Mouse (Mus musculus) brain, embryonic 14.5 days (tissue): ENCODE data around the gene Cox8b. TPM values are rescaled to one million over a fixed set of nuclear protein-coding genes. Genes with fewer than 3 reads are reported as not detected.

Experiments used
- DNase-seq: peaks from one replicate; pipeline ENCODE4 v3.0.0-alpha.2; 2011; ENCODE audit warnings: low read depth
- CTCF ChIP-seq: fragments of 200-500 bp; IDR thresholded peaks from 2 replicates; pipeline ENCODE4 v1.5.1; 2012; ENCODE audit warnings: inconsistent platforms, mild to moderate bottlenecking, moderate library complexity, borderline replicate concordance; ENCODE audit not compliant: insufficient read depth, insufficient read length; ENCODE audit errors: extremely low read depth
- POLR2A ChIP-seq: fragments of 200-500 bp; IDR thresholded peaks from 2 replicates; pipeline ENCODE4 v1.6.1; 2012; ENCODE audit warnings: mild to moderate bottlenecking, inconsistent platforms, borderline replicate concordance; ENCODE audit not compliant: poor library complexity, insufficient read depth, insufficient read length, severe bottlenecking; ENCODE audit errors: extremely low read depth
- polyA plus RNA-seq: library from polyadenylated mRNA; depleted of rRNA; stranded (reverse); fragments of >200 nt; gene quantifications from 2 replicates; pipeline ENCODE4 v1.2.3, GENCODE M21; 2012; rRNA removed

Gene Cox8b
- polyA plus RNA-seq: not detected in 2 replicates

DNA sequence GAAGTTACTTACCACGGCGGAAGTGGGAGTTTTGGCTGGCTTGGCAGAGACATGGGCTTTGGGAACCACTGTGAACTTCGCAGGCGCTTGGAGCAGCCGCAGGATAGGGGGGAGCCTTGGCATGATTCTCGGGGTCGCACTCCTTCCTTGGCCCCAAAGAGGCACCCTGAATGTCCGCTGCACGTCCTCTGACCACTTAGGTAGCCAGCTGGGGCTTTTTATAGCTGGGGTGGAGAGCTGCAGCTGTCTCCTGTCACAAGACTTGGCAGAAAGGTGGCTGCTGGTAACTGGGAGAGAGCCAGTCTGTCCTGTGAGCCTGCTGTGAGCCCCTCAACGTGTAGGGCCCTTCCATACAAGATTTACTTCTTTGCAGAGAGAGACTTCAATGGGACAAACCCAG is at the start of gene Cox8b:
TSS of gene Cox8b (minus strand) at position 227 of the 400 bp plus-strand sequence.
- no peak for DNase-seq
- TF ChIP-seq POLR2A (no peak), CTCF (no peak)

DNA sequence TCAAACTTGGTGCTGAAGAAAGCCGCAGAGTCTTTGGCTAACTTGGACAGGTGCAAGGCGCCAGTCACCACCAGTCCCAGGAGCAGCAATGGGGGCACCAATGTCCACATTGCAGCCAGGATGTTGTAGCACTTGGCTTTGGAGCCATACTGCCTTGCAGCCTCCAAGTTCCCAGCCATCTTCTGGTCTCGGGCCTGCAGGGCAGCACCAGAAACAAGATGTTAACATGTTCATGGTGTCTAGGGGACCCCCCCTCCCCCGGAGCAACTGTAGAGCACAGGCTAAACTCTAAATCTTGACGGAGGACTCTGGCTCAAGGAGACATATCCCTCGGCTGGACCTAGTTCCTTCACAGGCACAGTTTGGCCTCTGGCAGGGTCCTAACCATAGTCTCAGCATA is 49.0 kb upstream of the Cox8b start:
- DNase-seq: no peak
- TF ChIP-seq CTCF (no peak), POLR2A (no peak)

DNA sequence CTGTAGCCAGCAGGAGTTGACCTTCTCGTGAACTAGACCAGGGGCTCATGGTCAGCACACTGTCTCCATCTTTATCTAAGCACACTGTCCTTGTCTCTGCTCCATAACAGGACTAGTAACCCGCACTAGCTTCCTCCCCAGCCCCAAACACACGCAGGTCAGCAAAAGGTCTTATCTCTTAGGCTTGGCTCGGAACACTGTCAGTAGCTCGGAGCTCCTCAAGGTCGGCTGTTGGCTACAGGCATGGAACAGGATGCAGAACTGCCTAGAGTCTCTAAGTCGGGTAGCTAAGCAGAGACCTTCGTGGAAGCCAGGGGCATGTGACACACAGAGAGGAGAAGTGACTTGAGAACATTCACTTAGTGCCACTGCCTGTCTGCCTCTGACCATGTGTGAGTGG is 47.9 kb upstream of the Cox8b start:
- no peak for TF ChIP-seq POLR2A
- no peak for TF ChIP-seq CTCF
- DNase-seq: no peak

DNA sequence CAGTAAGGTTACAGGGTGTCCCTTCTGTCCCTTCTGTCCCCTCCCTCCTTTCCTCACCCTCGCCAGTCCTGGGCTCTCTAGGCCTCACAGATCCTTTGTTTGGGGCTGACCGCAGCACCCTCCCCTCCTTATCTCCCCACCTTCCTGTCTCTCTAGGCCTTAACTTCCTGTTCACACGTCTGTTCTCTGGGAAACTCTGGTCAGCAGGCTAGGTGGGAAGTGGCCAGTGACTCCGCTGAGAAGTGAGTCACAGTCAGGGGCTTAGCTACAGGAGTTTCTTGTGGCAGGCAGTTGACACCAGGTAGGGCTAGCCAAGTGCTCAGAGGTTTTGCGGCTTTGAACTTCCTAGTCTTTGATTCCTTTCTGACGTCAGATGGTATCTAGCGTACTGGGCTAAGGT is 46.7 kb upstream of the Cox8b start:
- TF ChIP-seq CTCF (no peak), POLR2A (no peak)
- DNase-seq: no peak

DNA sequence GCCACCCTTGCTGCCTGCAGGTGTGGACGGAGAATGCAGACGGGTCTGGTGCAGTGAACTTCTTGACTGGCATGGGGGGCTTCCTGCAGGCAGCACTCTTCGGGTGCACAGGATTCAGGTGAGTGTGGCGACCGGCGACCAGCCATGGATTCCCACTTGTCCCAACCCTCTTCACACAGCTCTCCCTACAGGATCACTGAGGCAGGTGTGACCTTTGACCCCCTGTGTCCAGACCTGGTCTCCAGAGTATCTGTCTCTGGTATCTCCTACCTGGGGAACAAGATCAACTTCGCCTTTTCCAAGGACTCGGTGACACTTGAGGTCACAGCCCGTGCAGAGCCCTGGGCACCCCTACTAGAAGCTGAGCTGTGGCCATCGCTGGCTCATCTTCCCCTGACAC is 46.1 kb upstream of the Cox8b start:
- TF ChIP-seq POLR2A: no peak
- TF ChIP-seq CTCF: no peak
- DNase-seq: no peak

DNA sequence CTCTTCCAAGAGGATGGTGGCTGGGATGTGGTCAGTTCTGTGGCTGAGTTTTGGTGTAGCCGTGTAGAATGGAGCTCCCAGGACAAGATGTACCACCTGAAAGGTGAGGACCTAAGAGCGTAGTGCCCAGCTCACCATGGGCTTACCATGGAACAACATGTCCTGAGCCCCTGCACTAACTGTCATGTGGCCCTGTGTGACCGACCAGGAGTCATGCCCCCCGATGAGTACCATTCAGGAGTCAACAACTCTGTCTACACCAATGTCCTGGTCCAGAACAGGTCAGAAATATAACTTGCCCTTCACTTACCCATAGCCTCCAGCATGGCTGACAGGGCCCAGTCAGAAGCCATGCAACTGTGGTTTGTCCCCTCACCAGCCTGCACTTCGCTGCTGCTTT is 45.0 kb upstream of the Cox8b start:
- no peak for DNase-seq
- TF ChIP-seq POLR2A (no peak), CTCF (no peak)

DNA sequence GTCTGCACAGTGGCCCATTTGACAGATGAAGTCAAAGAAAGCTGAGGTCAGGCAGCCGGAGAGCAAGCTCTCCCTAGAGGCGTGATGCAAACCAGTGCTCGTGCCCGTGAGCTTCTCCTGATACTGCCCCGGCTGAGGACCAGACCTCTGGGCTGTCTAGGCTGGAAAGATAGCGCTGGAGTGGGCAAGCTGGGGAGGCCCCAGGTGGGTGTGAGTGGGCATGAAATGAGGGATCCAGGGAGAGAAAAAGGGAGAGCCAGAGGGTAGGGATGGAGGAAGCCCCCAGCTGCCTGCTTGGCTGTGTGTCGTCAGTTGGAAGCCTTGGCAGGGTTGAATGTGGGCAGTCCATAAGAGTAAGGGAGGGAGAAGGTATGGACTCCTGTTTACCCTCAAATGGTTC is 44.0 kb upstream of the Cox8b start:
- no peak for TF ChIP-seq POLR2A
- no peak for TF ChIP-seq CTCF
- DNase-seq: no peak

DNA sequence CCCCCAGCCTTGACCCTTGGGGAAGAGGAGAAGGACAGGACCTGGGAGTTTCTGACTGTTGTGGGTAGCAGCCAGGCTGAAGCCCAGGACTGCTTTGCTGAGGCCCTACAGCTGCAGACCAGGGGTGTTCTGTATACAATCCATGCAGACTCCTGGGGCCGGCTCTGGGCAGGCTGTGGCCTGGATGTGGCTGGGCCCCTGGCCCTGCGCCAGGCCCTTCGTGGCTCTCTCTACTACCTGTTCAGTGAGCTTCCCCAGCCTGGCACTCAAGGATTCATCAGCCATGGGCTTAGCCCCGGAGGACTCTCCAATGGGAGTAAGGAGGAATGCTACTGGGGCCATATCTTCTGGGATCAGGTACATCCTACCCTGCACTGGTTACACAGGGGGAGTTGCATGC is 43.1 kb upstream of the Cox8b start:
- TF ChIP-seq POLR2A (no peak), CTCF (no peak)
- no peak for DNase-seq

DNA sequence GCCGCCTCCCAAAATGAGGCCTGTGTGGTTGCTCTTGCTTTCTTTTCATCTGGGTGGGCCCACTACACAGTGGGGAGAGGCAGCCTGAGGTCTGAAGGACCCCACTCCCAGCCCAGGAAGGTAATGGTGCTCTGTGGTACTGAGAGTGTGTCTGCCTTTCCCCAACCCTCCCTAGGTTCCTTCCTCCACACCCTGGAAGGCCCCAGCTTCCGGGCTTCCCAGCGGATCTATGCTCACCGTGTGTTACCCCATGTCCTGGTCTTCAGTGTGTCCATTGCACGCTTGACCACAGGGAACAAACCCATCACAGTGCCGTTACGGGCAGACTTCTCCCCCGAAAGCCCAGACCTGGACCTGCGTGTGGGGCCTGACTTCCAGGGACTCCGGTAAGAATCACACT is 42.6 kb upstream of the Cox8b start:
- DNase-seq: no peak
- no peak for TF ChIP-seq POLR2A
- TF ChIP-seq CTCF: no peak

DNA sequence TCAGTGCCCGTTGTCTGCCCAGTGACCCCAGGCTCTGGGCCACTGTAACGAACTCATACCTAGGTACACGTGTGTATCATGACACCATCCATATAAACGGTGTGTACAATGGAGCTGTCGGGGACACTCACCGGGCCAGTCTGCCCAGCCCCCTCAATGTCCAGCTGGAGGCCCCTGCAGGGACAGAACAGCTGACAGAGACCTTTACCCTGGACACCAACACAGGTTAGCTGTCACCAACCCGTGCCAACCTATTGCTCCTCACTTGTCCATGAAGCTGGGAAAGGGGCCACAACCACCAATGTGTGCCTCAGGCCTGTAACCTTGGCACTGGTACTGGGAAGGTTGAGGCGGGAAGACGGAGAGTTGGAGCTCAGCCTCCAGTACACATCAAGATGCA is 42.1 kb upstream of the Cox8b start:
- TF ChIP-seq CTCF (no peak), POLR2A (no peak)
- DNase-seq: no peak

DNA sequence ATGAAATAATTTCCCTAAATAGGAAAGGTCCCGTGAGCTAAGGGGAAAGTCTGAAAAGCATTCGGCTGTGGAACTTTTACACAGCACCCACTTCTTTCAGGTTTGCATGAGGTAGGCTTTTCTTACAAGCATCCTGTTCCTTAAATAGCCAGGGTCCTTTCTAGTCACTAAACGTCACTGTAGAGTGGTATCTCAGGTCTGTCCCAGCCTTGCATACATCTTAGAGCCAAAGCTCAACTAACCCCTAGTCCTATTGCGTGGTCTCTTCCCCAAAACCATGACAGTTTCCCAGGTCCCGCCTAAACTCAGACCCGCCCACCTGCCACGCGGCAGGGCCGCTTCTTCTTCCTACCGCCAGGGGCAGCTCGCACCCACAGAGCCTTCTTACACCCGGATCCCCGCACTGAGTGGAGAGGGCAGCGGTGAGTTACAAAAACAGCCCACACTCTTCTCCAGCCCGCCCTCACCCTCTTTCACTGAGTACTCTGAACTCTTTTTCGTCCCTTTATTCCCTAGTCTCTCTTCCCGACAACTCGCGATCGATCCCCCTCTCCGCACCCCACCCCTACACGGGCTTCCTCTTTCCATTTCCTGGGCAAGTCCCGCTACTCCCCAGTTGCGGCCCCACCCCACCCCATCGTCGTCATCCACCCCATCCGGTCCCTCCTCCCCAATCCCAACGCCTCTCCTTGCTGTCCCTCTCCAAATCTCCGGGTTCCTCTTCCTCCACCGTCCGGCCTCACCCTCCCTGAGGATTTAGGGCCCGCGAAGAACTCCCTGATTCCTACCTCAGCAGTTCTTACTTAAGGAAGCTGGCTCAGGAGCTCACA is 41.2 kb upstream of the Cox8b start, which contains the start of gene Pgghg:
TSS of gene Pgghg (plus strand) at position 170 of the 830 bp plus-strand sequence.
- TF ChIP-seq CTCF: peak; percentile 91
- no peak for TF ChIP-seq POLR2A

DNA sequence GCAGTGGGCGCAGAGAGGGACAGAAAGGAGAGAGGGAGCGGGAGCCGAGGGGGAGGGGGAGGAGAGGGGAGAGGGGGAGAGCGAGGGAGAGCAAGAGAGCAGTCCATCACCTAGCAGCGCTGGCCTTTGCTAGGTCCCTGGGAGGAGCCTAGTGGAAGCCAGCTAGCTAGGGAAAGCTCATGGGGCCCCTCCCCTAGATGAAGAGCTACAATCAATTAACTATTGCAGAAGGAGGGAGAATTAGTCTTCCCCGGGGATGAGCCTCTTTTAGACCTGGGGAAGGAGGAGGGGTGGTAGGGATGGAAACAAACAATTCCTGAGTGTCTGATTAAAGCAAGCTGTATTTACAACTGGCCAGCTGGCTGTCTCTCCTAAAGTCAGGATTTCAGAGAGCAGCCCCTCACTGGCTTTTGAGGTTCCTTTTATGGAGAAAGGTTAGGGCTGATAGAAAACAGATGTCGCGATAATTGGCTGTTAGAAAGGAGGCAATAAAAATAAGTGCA is 39.5 kb upstream of the Cox8b start:
- TF ChIP-seq POLR2A: no peak
- no peak for TF ChIP-seq CTCF
- peak; percentile 40 for DNase-seq

More for the DNA sequence above, 41.2 kb upstream of the Cox8b start, which contains the start of gene Pgghg:
- peak; percentile 86 for DNase-seq
